ENCODE assay signal across 25 mouse cellular contexts in the genomic region with DNA sequence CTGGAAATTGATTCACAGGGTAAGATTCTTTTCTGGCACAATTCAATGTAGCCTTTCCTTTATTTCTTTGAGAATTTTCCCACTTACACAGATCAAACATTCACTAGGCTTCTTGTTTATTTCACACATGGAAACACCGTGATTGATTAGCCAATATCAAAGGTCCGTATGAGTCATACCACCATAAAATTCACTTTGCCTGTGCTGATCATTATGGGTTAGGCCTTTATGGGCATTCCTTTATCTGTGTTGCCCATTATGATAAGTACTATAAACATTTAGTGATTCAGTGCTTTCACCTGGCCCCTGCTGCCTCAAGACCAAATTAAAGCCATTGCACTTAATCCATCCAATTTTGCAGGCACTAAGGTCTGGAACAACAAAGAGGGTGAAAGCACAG.
DNase-seq lines count a peak whose midpoint lies in the region; ATAC-seq and TF ChIP-seq lines count a peak whose summit lies in the region.
"Had no signal": no experiment of that assay in that cellular context is flagged by ENCODE, and none has a peak within 500 bp of the region (broad histone marks: within the 10 kb centered on the region; RNA-seq: fewer than 3 reads in every experiment).

No protein-coding gene starts in this region.

- H3K27me3 ChIP-seq in stomach, embryonic 16.5 days (ENCODE audit: control insufficient read depth, insufficient read depth, low read length) = no peaks in the 10 kb centered on the region
- no peaks in the 10 kb centered on the region for H3K27me3 ChIP-seq in stomach, postnatal 0 days (ENCODE audit: control insufficient read depth, insufficient read depth, low read length)
- H3K27me3 ChIP-seq in intestine, postnatal 0 days (replicated peaks; ENCODE audit: control insufficient read depth, insufficient read depth, low read length) = no peaks in the 10 kb centered on the region
- H3K27me3 ChIP-seq: CH12.LX; embryonic facial prominence, embryonic 12.5 days; forebrain, embryonic 12.5 days; Patski had no signal

- no peak overlapping the region for H3K27ac ChIP-seq in stomach, embryonic 16.5 days (ENCODE audit: low read length)
- no peak overlapping the region for H3K27ac ChIP-seq in stomach, postnatal 0 days (replicated peaks)
- H3K27ac ChIP-seq in intestine, postnatal 0 days (ENCODE audit: low read depth, low read length) = no peak overlapping the region
- H3K27ac ChIP-seq: embryonic facial prominence, embryonic 10.5 days; embryonic facial prominence, embryonic 12.5 days; forebrain, embryonic 10.5 days; forebrain, embryonic 12.5 days had no signal

- TF ChIP-seq EP300 in stomach, postnatal 0 days (optimal IDR thresholded peaks at IDR 0.05) = no peak

- H3K4me1 ChIP-seq in stomach, embryonic 16.5 days (ENCODE audit: control insufficient read depth, insufficient read depth, low read length) = no peaks in the 10 kb centered on the region
- no peaks in the 10 kb centered on the region for H3K4me1 ChIP-seq in stomach, postnatal 0 days (replicated peaks; ENCODE audit: control insufficient read depth, insufficient read depth)
- no peaks in the 10 kb centered on the region for H3K4me1 ChIP-seq in intestine, postnatal 0 days (replicated peaks; ENCODE audit: control insufficient read depth, insufficient read depth, low read length)
- H3K4me1 ChIP-seq: embryonic facial prominence, embryonic 10.5 days; embryonic facial prominence, embryonic 12.5 days; forebrain, embryonic 10.5 days; forebrain, embryonic 12.5 days had no signal

- ATAC-seq in stomach, embryonic 16.5 days (ENCODE audit: insufficient read depth, low FRiP score) = 0 out of 2 replicates have a peak, but pooled peaks have one; percentile 17
- ATAC-seq in stomach, postnatal 0 days (ENCODE audit: low FRiP score, low TSS enrichment) = no peak
- peak; percentile 85 for ATAC-seq in intestine, postnatal 0 days
- no peak for ATAC-seq in erythroid progenitor cell, adult 5-6 weeks (replicated peaks; ENCODE audit: low FRiP score, poor library complexity, severe bottlenecking)
- ATAC-seq: activated CD4-positive, CD25-positive, alpha-beta regulatory T cell, adult 4 months; CD4-positive, CD25-positive, alpha-beta regulatory T cell, adult 4 months; forebrain, embryonic 14.5 days; forebrain, embryonic 16.5 days; Patski had no signal

- no peak overlapping the region for H3K4me2 ChIP-seq in stomach, embryonic 16.5 days (ENCODE audit: low read depth, low read length)
- H3K4me2 ChIP-seq in stomach, postnatal 0 days (replicated peaks; ENCODE audit: low read depth) = no peak overlapping the region
- H3K4me2 ChIP-seq in intestine, postnatal 0 days (replicated peaks; ENCODE audit: low read depth) = no peak overlapping the region
- H3K4me2 ChIP-seq: embryonic facial prominence, embryonic 12.5 days; forebrain, embryonic 12.5 days had no signal

- no peak overlapping the region for H3K4me3 ChIP-seq in stomach, embryonic 16.5 days (replicated peaks; ENCODE audit: low read length)
- no peak overlapping the region for H3K4me3 ChIP-seq in stomach, postnatal 0 days (ENCODE audit: low read depth, low read length)
- H3K4me3 ChIP-seq in intestine, postnatal 0 days (ENCODE audit: low read depth, low read length) = no peak overlapping the region
- H3K4me3 ChIP-seq: embryonic facial prominence, embryonic 10.5 days; embryonic facial prominence, embryonic 12.5 days; forebrain, embryonic 10.5 days; forebrain, embryonic 12.5 days had no signal

- no peak for DNase-seq in stomach, postnatal 0 days (ENCODE audit: low spot score)
- no peak for DNase-seq in left cerebral cortex, adult 8-10 months (ENCODE audit: low spot score in 2 of 2)
- DNase-seq: adrenal gland, adult 8-10 months; adrenal gland, postnatal 14 days; adrenal gland, postnatal 36 days; B cell, adult 2 months; cerebellum, adult 11-12 months; cerebellum, adult 2 months; cerebellum, adult 9-10 months; cerebellum, postnatal 10 days; cerebellum, postnatal 25 days had no signal

- no peaks in the 10 kb centered on the region for H3K36me3 ChIP-seq in stomach, embryonic 16.5 days (ENCODE audit: control insufficient read depth, insufficient read depth, low read length)
- no peaks in the 10 kb centered on the region for H3K36me3 ChIP-seq in stomach, postnatal 0 days (ENCODE audit: control insufficient read depth, insufficient read depth, low read length)
- H3K36me3 ChIP-seq in intestine, postnatal 0 days (ENCODE audit: control insufficient read depth, insufficient read depth) = no peaks in the 10 kb centered on the region
- H3K36me3 ChIP-seq: embryonic facial prominence, embryonic 10.5 days; embryonic facial prominence, embryonic 12.5 days; forebrain, embryonic 10.5 days; forebrain, embryonic 12.5 days; G1E had no signal

- H3K9ac ChIP-seq in stomach, embryonic 16.5 days (ENCODE audit: low read length) = no peak overlapping the region
- H3K9ac ChIP-seq in stomach, postnatal 0 days (ENCODE audit: low read length) = no peak overlapping the region
- no peak overlapping the region for H3K9ac ChIP-seq in intestine, postnatal 0 days (ENCODE audit: low read depth, low read length)
- H3K9ac ChIP-seq: embryonic facial prominence, embryonic 12.5 days; forebrain, embryonic 12.5 days had no signal

- no peaks in the 10 kb centered on the region for H3K9me3 ChIP-seq in stomach, embryonic 16.5 days (replicated peaks; ENCODE audit: control insufficient read depth, low read length)
- no peaks in the 10 kb centered on the region for H3K9me3 ChIP-seq in stomach, postnatal 0 days (ENCODE audit: control insufficient read depth, low read length)
- no peaks in the 10 kb centered on the region for H3K9me3 ChIP-seq in intestine, postnatal 0 days (ENCODE audit: control insufficient read depth)
- H3K9me3 ChIP-seq: embryonic facial prominence, embryonic 10.5 days; embryonic facial prominence, embryonic 12.5 days; forebrain, embryonic 10.5 days; forebrain, embryonic 12.5 days; G1E had no signal

- TF ChIP-seq CTCF in stomach, postnatal 0 days (IDR thresholded peaks at IDR 0.05; ENCODE audit: low read depth) = no peak
- TF ChIP-seq CTCF in intestine, postnatal 0 days (IDR thresholded peaks at IDR 0.05; ENCODE audit: low read depth) = no peak

- 43% methylated on average over 2 of the region's 2 CpGs for WGBS in stomach, embryonic 16.5 days
- WGBS in stomach, postnatal 0 days = 67% methylated on average over 2 of the region's 2 CpGs
- WGBS in intestine, postnatal 0 days = 32% methylated on average over 2 of the region's 2 CpGs

Comparison
In these comparisons a context has a peak if more than half of its experiments do, and no peak if none do; other contexts are left out.
1. ATAC-seq: peak in stomach, embryonic 16.5 days (single experiment) and intestine, postnatal 0 days (single experiment); none in stomach, postnatal 0 days (single experiment) and erythroid progenitor cell, adult 5-6 weeks (single experiment).